Mouse (Mus musculus): ENCODE results near the gene Plekhh2. TPM values are rescaled to one million over a fixed set of nuclear protein-coding genes. Genes with fewer than 3 reads are reported as not detected.
"Not testable (repeated sequence)": the region's sequence is repeated elsewhere in the genome, so short reads cannot be mapped to it uniquely, and the experiment has no call there.

Plekhh2 gene
- polyA plus RNA-seq, 1 experiment from 2014 or later: 3.9 TPM

DNA sequence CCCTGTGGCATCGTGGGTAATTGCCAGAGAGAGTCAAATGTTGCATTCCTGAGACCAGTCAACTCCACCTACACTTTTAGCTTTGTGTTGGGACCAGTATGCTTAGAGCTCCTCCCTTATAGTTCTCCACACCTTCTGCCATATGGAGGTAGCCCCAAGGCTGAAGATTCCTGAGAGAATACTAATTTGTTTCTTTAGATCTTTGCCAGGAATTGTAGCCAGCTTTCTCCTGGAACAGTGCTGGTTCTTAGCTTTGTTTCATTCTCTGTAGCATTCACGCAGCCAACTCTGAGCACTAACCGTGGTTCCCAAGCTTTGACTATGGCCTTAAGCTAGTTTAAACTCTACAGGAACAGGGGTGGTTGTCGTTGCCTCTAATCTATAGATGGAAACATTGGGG is 17.7 kb downstream of the Plekhh2 start:
- Histone ChIP-seq H3K27ac (no peak overlapping the region), H3K27me3 (ENCODE audit: insufficient read depth, poor library complexity, severe bottlenecking) (no peaks in the 10 kb centered on the region)
- WGBS: 71% methylated on average over 4 of the region's 4 CpGs

DNA sequence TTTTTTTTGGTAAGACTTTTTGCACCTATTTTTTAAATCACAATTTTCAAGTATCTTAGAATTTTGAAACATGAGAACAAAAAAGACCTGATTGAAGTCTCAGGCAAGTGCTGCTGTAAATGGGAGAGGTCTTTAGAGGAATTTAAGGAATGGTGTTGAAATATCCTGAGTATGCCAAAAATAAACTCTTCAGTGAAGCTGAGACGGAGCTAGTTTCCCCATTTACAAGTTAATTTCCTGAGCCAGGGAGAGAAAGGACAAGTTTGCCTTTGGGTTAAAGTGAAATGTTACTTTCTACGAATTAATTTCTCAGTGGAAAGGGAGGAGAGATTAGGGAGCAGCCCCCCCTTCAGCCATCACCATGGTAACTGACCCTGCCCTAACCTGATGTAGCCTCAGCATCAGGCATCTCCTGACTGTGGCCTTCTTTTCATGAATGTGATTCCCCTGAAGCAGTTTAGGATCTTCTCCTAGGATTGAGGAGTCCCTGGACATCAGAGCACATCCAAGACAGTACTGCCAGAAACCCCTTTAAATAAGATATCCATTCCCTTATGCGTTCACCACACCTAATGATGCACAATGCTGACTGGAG is 18.6 kb downstream of the Plekhh2 start:
- H3K4me1 ChIP-seq: peaks cover 13% of the 10 kb centered on the region
- DNase-seq (ENCODE audit: low spot score): no peak
- H3K9me3 ChIP-seq: no peaks in the 10 kb centered on the region
- 44% methylated on average over 3 of the region's 3 CpGs for WGBS
- peak overlapping the region; percentile 32; the same call in 1 of the 2 replicates for H3K27ac ChIP-seq
- H3K27me3 ChIP-seq (ENCODE audit: insufficient read depth, poor library complexity, severe bottlenecking): no peaks in the 10 kb centered on the region
- no peak overlapping the region for H3K4me3 ChIP-seq
- no peaks in the 10 kb centered on the region for H3K36me3 ChIP-seq

More for the DNA sequence above, 17.7 kb downstream of the Plekhh2 start:
- Histone ChIP-seq H3K36me3 (no peaks in the 10 kb centered on the region), H3K4me3 (no peak overlapping the region), H3K4me1 (peaks cover 13% of the 10 kb centered on the region), H3K9me3 (no peaks in the 10 kb centered on the region)
- DNase-seq (ENCODE audit: low spot score): no peak

- Histone ChIP-seq H3K27me3 (ENCODE audit: insufficient read depth, poor library complexity, severe bottlenecking) (no peaks in the 10 kb centered on the region), H3K9me3 (no peaks in the 10 kb centered on the region), H3K4me3 (no peak overlapping the region), H3K4me1 (peaks cover 13% of the 10 kb centered on the region), H3K36me3 (no peaks in the 10 kb centered on the region; the same call in 1 of the 2 replicates), H3K27ac (no peak overlapping the region)
- DNase-seq (ENCODE audit: low spot score): no peak
- WGBS: 81% methylated on average over 8 of the region's 8 CpGs
These were observed 21.3 kb downstream of the Plekhh2 start for GRCm38 (mm10) chr17:84532909-84533499.

DNA sequence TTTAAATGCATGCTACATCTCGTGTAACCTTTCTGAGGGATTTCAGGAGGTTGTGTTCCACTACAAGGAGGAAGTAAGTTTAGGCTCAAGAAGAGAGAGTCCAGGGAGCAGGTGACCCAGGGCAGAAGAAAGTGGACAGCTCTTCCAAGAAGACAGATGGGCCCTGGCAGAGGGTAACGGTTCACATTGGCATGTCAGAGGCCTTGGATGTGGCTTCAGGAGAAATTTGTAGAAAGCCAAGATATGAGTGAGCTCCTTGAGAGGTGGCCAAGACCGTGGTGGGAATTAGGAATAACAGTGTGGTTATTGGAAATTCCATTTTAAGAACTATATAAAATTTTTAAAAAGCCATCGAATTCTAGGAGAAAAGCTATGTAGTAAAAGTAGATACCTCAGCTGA is 22.1 kb downstream of the Plekhh2 start:
- Histone ChIP-seq H3K27ac (no peak overlapping the region), H3K4me1 (peaks cover 13% of the 10 kb centered on the region), H3K9me3 (no peaks in the 10 kb centered on the region), H3K36me3 (no peaks in the 10 kb centered on the region; the same call in 1 of the 2 replicates), H3K4me3 (no peak overlapping the region), H3K27me3 (ENCODE audit: insufficient read depth, poor library complexity, severe bottlenecking) (no peaks in the 10 kb centered on the region)
- WGBS: 67% methylated on average over 4 of the region's 4 CpGs
- DNase-seq (ENCODE audit: low spot score): no peak

- DNase-seq (ENCODE audit: low spot score): no peak
- WGBS: 81% methylated on average over 2 of the region's 2 CpGs
- H3K4me1 ChIP-seq: peaks cover 9% of the 10 kb centered on the region
These were observed 22.9 kb downstream of the Plekhh2 start for GRCm38 (mm10) chr17:84534632-84535031.

GRCm38 (mm10) chr17:84535226-84535625 is 23.5 kb downstream of the Plekhh2 start:
- 84% methylated on average over 4 of the region's 4 CpGs for WGBS

More at GRCm38 (mm10) chr17:84534632-84535031, 22.9 kb downstream of the Plekhh2 start:
- no peak overlapping the region for H3K27ac ChIP-seq
- H3K27me3 ChIP-seq (ENCODE audit: insufficient read depth, poor library complexity, severe bottlenecking): no peaks in the 10 kb centered on the region
- H3K4me3 ChIP-seq: no peak overlapping the region
- H3K9me3 ChIP-seq: no peaks in the 10 kb centered on the region
- no peaks in the 10 kb centered on the region; the same call in 1 of the 2 replicates for H3K36me3 ChIP-seq

DNA sequence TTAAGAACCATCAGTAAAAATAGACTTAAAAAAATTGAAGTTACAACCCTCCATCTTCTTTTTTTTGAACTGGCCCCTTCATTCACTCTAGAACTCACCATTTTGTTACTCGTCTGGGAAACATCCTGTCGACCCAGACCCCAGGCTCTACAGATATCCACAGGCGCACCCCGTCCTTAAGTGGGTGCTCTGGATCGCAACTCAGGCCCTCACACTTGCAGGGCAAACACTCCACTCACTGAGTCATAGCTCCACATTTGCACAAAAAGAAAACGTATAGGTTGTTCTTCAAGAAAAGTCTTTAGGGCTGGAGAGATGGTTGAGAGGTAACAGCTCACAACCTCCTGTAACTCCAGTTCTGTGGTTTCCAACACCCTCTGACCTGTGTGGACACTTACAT is 25.6 kb downstream of the Plekhh2 start:
- Histone ChIP-seq H3K27ac (no peak overlapping the region), H3K4me3 (no peak overlapping the region), H3K36me3 (no peaks in the 10 kb centered on the region; the same call in 1 of the 2 replicates), H3K9me3 (no peaks in the 10 kb centered on the region), H3K4me1 (no peaks in the 10 kb centered on the region; the same call in 1 of the 2 replicates), H3K27me3 (ENCODE audit: insufficient read depth, poor library complexity, severe bottlenecking) (no peaks in the 10 kb centered on the region)
- DNase-seq (ENCODE audit: low spot score): no peak
- WGBS: 89% methylated on average over 6 of the region's 6 CpGs

More at GRCm38 (mm10) chr17:84535226-84535625, 23.5 kb downstream of the Plekhh2 start:
- H3K27ac ChIP-seq: no peak overlapping the region
- no peak overlapping the region for H3K4me3 ChIP-seq
- H3K27me3 ChIP-seq (ENCODE audit: insufficient read depth, poor library complexity, severe bottlenecking): no peaks in the 10 kb centered on the region
- no peaks in the 10 kb centered on the region for H3K9me3 ChIP-seq
- H3K4me1 ChIP-seq: peaks cover 6% of the 10 kb centered on the region
- no peak for DNase-seq (ENCODE audit: low spot score)
- no peaks in the 10 kb centered on the region; the same call in 1 of the 2 replicates for H3K36me3 ChIP-seq

GRCm38 (mm10) chr17:84537966-84538365 is 26.3 kb downstream of the Plekhh2 start:
- no peak overlapping the region for H3K27ac ChIP-seq
- no peaks in the 10 kb centered on the region; the same call in 1 of the 2 replicates for H3K4me1 ChIP-seq
- no peaks in the 10 kb centered on the region; the same call in 1 of the 2 replicates for H3K36me3 ChIP-seq
- DNase-seq (ENCODE audit: low spot score): no peak
- no peaks in the 10 kb centered on the region for H3K27me3 ChIP-seq (ENCODE audit: insufficient read depth, poor library complexity, severe bottlenecking)
- no peak overlapping the region for H3K4me3 ChIP-seq
- no peaks in the 10 kb centered on the region for H3K9me3 ChIP-seq
- 89% methylated on average over 3 of the region's 3 CpGs for WGBS

DNA sequence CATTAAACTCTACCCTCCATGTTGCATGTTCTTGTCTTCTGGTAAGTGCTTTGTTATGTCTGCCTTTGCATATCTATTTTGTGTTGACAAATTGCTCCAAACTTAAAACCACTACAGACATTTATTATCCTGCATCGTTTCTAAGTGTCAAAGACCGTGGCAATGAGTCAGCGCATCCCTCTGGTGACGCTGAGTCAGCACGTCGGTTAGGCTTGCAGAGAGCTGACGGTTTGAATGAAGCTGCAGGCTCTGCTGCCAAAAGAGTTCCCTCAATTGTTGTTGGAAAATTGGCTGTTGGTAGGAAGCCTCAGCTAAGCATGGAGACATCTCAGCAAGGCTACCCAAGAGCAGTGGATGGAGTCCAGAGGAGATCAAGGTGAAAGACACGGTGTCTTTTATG is 28.9 kb downstream of the Plekhh2 start:
- no peaks in the 10 kb centered on the region for H3K9me3 ChIP-seq
- no peak overlapping the region for H3K27ac ChIP-seq
- H3K4me3 ChIP-seq: no peak overlapping the region
- H3K36me3 ChIP-seq: no peaks in the 10 kb centered on the region; the same call in 1 of the 2 replicates
- 80% methylated on average over 8 of the region's 8 CpGs for WGBS
- no peaks in the 10 kb centered on the region for H3K27me3 ChIP-seq (ENCODE audit: insufficient read depth, poor library complexity, severe bottlenecking)
- H3K4me1 ChIP-seq: no peaks in the 10 kb centered on the region
- DNase-seq (ENCODE audit: low spot score): no peak

DNA sequence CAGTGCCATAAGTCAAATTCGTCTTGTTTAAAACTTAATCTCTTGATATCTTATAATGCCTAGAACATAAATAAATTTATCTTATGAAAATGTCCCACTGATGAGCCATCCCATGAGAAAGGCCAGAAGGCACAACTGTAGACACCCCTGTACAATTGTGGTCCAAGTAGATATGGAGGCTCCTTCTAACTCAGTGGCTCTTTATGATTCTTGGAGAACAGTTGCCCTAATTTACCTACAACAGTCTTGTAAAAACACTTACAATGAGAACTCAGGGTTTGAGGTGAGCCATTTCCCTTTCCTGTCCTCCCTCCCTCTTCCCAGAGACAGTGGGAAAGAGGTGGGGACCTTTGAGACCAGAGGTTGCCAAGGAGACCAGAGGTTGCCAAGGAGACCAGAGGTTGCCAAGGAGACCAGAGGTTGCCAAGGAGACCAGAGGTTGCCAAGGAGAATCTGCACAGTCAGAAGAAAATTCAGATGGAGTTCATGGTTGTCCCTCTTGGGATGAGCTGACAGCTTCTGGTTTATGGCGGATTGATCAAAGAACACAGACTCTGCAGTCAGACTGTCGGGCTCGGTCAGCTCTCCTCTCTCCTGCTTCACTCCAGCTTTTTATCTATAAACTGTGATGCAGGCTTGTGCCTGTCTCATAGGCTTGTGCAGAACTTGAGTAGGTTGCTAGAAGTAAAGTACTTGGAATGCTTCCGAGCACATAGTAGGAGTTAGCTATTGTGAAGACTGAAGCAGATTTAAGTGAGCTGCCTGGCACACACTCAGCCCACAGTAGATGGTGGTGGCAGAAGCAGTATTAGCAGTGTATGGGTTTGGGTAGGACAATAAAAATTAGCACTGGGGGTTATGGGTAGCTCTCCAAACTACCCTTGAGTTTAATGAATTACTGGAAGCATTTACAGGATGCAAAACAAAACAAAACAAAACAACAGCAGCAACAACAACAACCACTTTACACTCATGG is 39.5 kb downstream of the Plekhh2 start:
- WGBS: 70% methylated on average over 5 of the region's 5 CpGs
- no peak for DNase-seq (ENCODE audit: low spot score)

GRCm38 (mm10) chr17:84552230-84552629 is 40.5 kb downstream of the Plekhh2 start:
- Histone ChIP-seq H3K4me3 (no peak overlapping the region), H3K27me3 (ENCODE audit: insufficient read depth, poor library complexity, severe bottlenecking) (no peaks in the 10 kb centered on the region), H3K36me3 (no peaks in the 10 kb centered on the region), H3K27ac (no peak overlapping the region), H3K9me3 (no peaks in the 10 kb centered on the region), H3K4me1 (0 out of 2 replicates have a peak, but pooled peaks cover 7% of the 10 kb centered on the region)
- no peak for DNase-seq (ENCODE audit: low spot score)
- WGBS: 64% methylated on average over 5 of the region's 5 CpGs

More for the DNA sequence above, 39.5 kb downstream of the Plekhh2 start:
- Histone ChIP-seq H3K36me3 (no peaks in the 10 kb centered on the region), H3K4me3 (no peak overlapping the region), H3K27me3 (ENCODE audit: insufficient read depth, poor library complexity, severe bottlenecking) (no peaks in the 10 kb centered on the region), H3K4me1 (0 out of 2 replicates have a peak, but pooled peaks cover 7% of the 10 kb centered on the region), H3K27ac (no peak overlapping the region), H3K9me3 (no peaks in the 10 kb centered on the region)

DNA sequence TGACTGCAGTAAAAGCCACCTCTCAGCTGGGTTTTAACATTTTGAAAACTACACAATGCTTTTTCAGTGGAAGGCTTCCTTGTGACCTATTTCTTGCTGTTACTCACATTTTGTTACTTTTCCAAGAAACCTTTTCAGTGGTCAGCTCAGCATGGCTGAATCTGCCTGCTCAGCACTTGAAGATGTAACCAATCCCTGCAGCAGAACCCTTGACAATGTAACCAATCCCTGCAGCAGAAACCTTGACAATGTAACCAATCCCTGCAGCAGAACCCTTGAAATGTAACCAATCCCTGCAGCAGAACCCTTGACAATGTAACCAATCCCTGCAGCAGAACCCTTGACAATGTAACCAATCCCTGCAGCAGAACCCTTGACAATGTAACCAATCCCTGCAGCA is 52.6 kb downstream of the Plekhh2 start:
- not testable (repeated sequence) for H3K27ac ChIP-seq; H3K9me3 ChIP-seq; H3K4me3 ChIP-seq; H3K4me1 ChIP-seq; H3K27me3 ChIP-seq (ENCODE audit: insufficient read depth, poor library complexity, severe bottlenecking)
- DNase-seq (ENCODE audit: low spot score): peak; percentile 39
- peaks cover 13% of the 10 kb centered on the region for H3K36me3 ChIP-seq
